Mouse (Mus musculus): ENCODE measurements at regions not wholly inside any gene's neighbourhood (a gene's known extent, or its start where the extent isn't known, plus 50 kb on each side); places are given as distances from the start of the nearest gene placed in this dataset.

DNA sequence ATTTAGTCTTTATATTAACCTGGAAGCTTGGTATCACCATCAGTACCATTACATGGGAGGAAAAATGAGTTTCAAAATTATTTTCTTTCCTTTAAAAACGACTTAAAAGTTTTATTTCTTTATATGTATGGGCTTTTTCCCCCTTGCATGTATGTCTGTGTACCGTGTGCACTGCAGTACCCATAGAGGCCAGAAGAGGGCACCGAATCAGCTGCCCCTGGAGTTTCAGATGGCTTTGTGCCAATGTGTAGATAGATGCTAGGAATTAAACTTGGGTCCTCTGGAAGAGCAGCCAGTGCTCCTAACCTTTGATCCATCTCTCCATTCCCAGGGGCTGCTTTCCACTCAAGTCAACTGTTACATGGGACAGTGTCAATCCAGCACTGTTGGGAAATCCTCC is 79.9 kb upstream of the Zfp64 start:
- no peak for DNase-seq (ENCODE audit: low spot score)

DNA sequence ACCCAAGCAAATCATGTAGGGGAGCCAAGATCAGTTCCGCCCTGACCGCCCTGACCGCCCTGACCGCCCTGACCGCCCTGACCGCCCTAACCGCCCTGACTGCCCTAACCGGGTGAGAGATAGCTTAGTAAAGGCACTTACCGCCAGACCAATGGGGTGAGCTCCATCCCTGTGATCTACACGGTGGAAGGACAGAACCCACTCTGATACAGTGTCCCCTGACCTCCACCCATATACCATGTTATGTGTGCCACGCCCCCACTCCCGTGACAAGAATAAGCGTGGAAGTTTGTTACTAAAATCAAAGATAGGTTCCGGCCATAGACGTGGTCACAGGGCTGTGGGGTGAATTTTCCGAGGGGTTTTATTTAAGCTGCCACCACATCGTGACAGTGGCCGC is 78.6 kb upstream of the Zfp64 start:
- no peak for DNase-seq (ENCODE audit: low spot score)

DNA sequence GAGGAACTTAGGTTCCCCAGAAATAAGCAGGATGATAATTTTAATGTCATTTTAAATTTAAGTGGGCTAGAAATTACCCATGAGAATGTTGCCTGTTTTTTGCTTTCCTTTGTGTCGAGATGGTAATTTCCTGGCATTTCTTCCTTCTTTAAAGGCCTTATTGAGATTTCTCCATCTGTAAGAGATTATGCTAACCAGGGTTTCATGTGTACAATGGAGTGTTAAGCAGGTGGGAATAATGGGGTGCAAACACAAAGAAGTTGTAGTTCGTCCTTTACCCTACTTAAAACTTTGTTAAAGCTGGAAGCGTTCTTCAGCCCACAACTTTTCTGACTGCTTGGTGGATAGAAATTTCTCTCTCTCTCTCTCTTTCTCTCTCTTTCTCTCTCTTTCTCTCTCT is 77.8 kb upstream of the Zfp64 start:
- DNase-seq (ENCODE audit: low spot score): no peak

DNA sequence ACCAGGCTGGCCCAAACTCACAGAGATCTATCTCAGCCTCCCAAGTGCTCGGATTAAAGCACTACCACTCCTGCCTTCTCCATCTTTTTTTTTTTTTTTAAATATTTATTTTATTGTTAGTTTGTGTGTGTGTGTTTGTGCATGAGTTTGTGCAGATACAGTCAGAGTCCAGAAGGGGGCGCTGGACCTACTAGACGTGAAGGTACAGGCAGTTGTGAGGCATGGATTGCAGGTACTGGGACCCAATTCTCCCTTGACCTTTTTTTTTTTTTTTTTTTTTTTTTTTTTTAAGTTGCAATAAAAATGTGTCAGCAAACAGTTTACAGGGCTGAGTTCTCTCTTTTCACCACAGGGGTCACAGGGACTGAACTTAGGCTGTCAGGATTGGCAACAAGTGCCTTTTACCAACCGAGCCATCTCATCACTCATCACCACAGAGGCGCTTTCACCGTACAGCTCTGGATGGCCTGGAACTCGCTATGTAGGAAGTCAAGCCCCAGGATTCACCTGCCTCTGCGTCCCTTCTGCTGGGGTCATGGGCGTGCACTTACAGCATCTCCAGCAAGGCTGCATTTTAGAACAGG is 73.2 kb upstream of the Zfp64 start:
- no peak for DNase-seq (ENCODE audit: low spot score)

DNA sequence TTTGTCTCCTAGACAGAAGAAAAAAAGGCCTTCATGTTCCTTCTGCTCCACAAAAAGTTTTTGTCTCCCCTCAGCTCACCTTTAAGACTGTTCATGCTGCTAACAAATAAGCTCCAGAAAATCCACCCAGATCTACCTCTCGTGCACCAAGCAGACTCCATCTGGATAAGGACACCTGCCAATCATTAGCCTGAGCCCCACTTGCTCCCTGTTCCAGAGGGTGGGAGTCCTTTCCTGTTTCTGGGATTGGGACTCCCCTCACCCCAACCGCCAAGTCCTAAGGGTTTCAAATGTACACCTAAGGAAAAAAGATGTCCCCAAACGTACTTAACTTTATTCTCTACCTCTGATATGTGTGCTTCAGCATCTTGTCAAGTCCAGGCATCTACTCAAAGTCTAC is 63.6 kb upstream of the Zfp64 start:
- DNase-seq (ENCODE audit: low spot score): no peak

DNA sequence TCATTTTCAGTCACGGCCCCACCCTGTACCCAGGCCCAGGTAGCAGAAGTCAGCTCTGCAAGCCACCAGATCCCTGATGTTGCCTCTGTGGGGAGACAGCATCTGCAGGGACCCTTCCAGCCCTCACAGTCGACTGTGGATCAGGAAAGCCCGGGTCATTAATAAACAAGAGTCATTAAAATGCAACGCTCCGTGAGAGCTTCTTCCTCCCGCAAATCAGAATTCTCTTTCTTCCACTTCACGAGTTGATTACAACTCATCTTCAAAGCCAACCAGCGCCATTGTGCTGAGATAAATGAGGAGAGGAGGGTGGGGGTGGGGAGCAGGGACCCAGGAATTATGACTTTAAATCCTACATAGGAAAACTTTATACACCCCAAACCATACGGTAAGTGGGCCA is 54.9 kb upstream of the Zfp64 start:
- no peak for DNase-seq (ENCODE audit: low spot score)

DNA sequence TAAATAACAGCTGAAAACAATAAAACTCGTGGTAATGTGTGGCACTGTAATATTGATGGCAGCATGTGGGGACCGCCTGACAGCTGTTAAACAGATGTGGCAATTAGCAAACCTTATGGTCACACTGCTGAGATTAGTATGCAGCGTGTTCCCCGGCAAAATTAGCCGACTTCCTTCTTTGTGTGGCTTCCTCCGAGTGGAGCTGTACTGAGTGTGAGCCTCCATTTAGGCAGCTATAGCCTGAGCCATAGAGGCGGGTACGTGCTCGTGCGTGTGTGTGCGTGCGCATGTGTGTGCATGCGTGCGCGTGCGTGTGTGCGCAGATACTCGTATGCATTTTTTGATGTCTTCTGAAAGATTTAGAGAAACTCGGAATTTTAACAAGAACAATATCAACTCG is 53.4 kb upstream of the Zfp64 start:
- DNase-seq (ENCODE audit: low spot score): no peak

DNA sequence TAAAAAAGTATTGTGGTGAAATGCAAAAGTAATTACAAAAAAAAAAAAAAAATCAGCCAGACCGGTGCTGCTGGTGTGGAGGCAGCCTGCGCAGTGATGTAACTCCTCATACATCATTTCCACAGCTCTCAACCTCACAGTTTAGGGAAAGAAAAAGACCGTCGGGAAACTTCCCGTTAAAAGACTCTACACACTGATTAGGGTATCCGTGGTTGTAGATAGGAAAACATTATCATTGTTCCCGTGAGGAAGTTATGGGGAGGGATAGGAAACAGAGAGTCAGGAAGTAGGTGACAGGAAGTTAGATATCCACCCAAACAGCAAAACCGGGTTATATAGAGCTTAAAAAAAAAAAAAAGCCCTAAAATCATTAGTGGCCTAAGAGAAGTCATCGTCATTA is 52.9 kb upstream of the Zfp64 start:
- no peak for DNase-seq (ENCODE audit: low spot score)

DNA sequence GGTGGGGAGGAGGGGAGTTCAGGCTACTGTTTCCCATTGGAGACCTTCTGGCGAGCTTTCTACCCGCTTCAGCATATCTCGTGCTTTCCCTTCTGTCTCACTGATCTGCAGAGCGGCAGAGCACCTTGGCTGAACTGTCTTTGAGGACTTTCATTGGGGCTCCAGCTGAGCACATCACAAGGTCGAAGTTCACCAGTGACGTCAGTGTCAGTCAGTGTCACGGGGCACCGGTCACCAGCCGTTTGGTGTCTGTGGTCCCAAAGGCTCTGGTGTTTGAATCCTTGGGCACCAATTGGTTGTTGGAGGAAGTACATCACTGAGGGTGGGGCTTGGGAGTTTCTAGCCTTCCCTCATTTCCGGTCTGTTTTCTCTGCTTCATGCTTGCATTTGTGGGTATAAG is 51.2 kb upstream of the Zfp64 start:
- no peak for DNase-seq (ENCODE audit: low spot score)

DNA sequence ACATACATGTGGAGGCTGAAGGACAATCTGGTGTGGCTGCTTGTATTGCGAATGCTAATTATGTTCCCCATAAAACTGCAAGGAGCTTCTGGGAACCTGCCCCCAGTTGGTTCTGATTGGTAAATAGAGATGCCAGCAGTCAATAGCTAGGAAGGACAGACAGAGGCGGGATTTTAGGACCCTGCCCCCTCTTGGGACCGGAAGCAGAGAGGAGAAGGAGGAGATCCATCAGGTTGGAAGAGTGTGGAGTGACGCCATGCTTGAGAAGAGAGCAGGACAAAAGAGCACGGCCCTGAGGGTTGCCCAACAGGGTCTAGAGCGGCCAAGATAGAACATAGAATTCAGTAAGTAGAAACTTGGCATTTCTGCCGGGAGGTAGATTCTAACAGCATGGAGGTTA is 50.4 kb upstream of the Zfp64 start:
- DNase-seq (ENCODE audit: low spot score): no peak

Measured in T-cell, adult 2 months (primary cell).